Mouse (Mus musculus) ES-E14 (cell line): Measurements from ENCODE around the gene Cd180. TPM values are rescaled to one million over a fixed set of nuclear protein-coding genes. Genes with fewer than 3 reads are reported as not detected.

Experiments used
- DNase-seq: peaks from one replicate; pipeline ENCODE4 v3.0.0-alpha.2; 2013; ENCODE audit warnings: low read depth, low spot score
- H3K27ac ChIP-seq: 2 replicates; pipeline ENCODE4 v1.5.1; 2012; ENCODE audit warnings: low read depth, mild to moderate bottlenecking, low read length, moderate library complexity, mixed read lengths; ENCODE audit not compliant: poor library complexity, insufficient read depth, severe bottlenecking
- H3K36me3 ChIP-seq: 2 replicates; pipeline ENCODE4 v1.6.1; 2012; ENCODE audit warnings: mild to moderate bottlenecking, low read length, moderate library complexity, mixed read lengths; ENCODE audit not compliant: control insufficient read depth, poor library complexity, insufficient read depth, severe bottlenecking
- H3K4me1 ChIP-seq, 2 experiments: fragments of 150-350 bp in 1 of 2; sonication (generic) in 1 of 2; 2 replicates each; pipeline ENCODE4 v1.6.1; 2012; ENCODE audit warnings: low read length in 2 of 2, mild to moderate bottlenecking in 1 of 2, mixed read lengths in 1 of 2; ENCODE audit not compliant: control insufficient read depth in 2 of 2, insufficient read depth in 2 of 2, poor library complexity in 1 of 2
- H3K4me3 ChIP-seq, 2 experiments: fragments of 150-350 bp in 1 of 2; sonication (generic) in 1 of 2; 2 replicates each; pipeline ENCODE4 v1.5.1; 2012; ENCODE audit warnings: low read length in 2 of 2, low read depth in 1 of 2, mild to moderate bottlenecking in 1 of 2, mixed read lengths in 1 of 2; ENCODE audit not compliant: insufficient read depth in 1 of 2, poor library complexity in 1 of 2, severe bottlenecking in 1 of 2
- H3K9ac ChIP-seq: 2 replicates; pipeline ENCODE4 v1.6.1; 2012; ENCODE audit warnings: low read depth, mild to moderate bottlenecking, low read length, mixed read lengths; ENCODE audit not compliant: poor library complexity, insufficient read depth, severe bottlenecking
- H3K9me3 ChIP-seq: fragments of 150-350 bp; sonication (generic); 2 replicates; pipeline ENCODE4 v1.6.1; 2012; ENCODE audit warnings: low read depth, mild to moderate bottlenecking, low read length; ENCODE audit not compliant: control insufficient read depth, insufficient read depth
- CHD2 ChIP-seq: IDR thresholded peaks from 2 replicates; pipeline ENCODE4 v1.6.1; 2014; ENCODE audit warnings: mild to moderate bottlenecking, low read depth, low read length, inconsistent platforms
- HCFC1 ChIP-seq: IDR thresholded peaks from 2 replicates; pipeline ENCODE4 v1.6.1; 2012; ENCODE audit warnings: low read length, inconsistent platforms, borderline replicate concordance; ENCODE audit not compliant: insufficient read depth
- MAFK ChIP-seq: IDR thresholded peaks from 2 replicates; pipeline ENCODE4 v1.6.1; 2014; ENCODE audit warnings: mild to moderate bottlenecking, low read depth, low read length, inconsistent platforms; ENCODE audit not compliant: insufficient read depth
- ZC3H11A ChIP-seq: IDR thresholded peaks from 2 replicates; pipeline ENCODE4 v1.6.1; 2012; ENCODE audit warnings: low read depth, mild to moderate bottlenecking, inconsistent platforms, low read length, borderline replicate concordance
- ZNF384 ChIP-seq: IDR thresholded peaks from 2 replicates; pipeline ENCODE4 v1.6.1; 2012; ENCODE audit warnings: low read depth, low read length, inconsistent platforms
- in situ Hi-C, 2 experiments: fragments of 600-800 bp; cut with MboI; formaldehyde crosslinking; loops; one replicate each; pipeline ENCODE4 v1.15.1; 2025; ENCODE audit warnings: low sequenced_read_pairs in 2 of 2, inconsistent platforms in 1 of 2; ENCODE audit not compliant: unreplicated experiment in 2 of 2
- total RNA-seq: library from RNA; depleted of rRNA; stranded (reverse); fragments of 300-350 nt; gene quantifications from 2 replicates; pipeline ENCODE4 v1.2.3, GENCODE M21; 2012

The Cd180 gene
- total RNA-seq, 1 experiment: 0.13 TPM

DNA sequence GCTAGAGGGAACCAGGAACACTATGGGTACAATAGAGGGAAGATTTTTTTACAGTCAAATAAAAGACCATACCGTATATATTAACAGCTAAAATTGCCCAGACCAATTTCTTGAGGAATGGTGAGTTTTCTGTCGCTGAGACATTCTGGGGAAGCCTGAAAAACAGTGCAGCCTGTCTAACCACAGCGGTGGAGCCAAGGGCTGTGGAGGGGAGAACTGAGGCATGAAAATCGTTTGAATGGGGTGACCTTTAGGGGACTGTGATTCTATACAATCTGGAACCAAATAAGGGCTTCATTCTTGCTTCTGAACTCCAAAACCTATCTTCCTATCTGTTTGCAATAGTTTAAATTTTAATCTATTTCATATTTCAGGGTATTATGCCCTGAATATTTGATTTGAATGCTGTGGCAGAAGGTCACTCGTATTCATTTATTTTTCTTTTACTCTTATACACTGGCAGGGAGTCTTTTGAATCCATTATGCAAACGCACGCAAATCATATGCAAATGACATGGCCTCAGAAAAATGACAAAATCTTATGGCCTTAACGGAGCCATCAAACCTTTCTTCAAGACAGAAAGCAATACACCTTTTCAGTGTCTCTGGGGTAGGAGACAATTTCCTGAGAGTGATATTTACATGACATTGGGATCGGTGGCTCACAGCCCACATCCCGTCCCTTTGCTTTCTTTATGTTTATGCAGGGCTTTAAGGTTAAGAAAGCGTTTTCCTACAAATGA lies 1.8 kb upstream of the Cd180 start:
- in situ Hi-C loops: no loop called here
- no peak for DNase-seq
- peaks cover 6 to 9% of the 10 kb centered on the region in 2 experiments; a peak in 2 of 4 replicates for H3K4me1 ChIP-seq
- no peak overlapping the region for H3K27ac ChIP-seq
- TF ChIP-seq ZC3H11A: no peak
- no peak for TF ChIP-seq MAFK
- TF ChIP-seq CHD2: no peak
- TF ChIP-seq ZNF384: no peak
- TF ChIP-seq HCFC1: no peak
- no peak overlapping the region for H3K4me3 ChIP-seq
- no peak overlapping the region for H3K9ac ChIP-seq
- no peaks in the 10 kb centered on the region for H3K36me3 ChIP-seq
- H3K9me3 ChIP-seq: no peaks in the 10 kb centered on the region

DNA sequence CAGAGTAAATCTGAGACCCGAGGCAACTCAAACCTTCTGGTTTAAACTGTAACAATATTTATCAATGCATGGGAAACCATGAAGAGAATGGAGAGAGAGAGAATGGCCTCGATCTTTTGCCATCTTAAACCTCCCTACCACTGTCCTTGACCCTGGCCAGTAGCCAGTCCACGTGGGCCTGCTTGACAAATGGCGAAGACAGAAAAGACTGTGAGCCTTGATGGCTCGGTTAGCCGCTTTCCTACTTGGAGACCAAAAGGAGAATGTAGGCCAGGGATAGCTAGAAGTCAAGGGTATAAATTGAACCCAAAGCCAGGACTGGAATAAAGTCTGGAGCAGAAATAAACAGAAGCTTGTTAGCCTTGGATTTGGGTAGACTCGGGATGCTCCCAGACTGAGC lies 796 bp downstream of the Cd180 start:
- Histone ChIP-seq H3K4me1 (peaks cover 6 to 17% of the 10 kb centered on the region in 2 experiments; a peak in 3 of 4 replicates), H3K9ac (no peak overlapping the region), H3K36me3 (no peaks in the 10 kb centered on the region), H3K4me3 (no peak overlapping the region), H3K9me3 (no peaks in the 10 kb centered on the region), H3K27ac (no peak overlapping the region)
- in situ Hi-C loops: no loop called here
- no peak for DNase-seq
- TF ChIP-seq ZC3H11A (no peak), HCFC1 (no peak), CHD2 (no peak), MAFK (no peak)

GRCm38 (mm10) chr13:102695121-102695905 lies 2.0 kb downstream of the Cd180 start:
- no peaks in the 10 kb centered on the region for H3K9me3 ChIP-seq
- in situ Hi-C loops: no loop called here
- no peak overlapping the region for H3K9ac ChIP-seq
- TF ChIP-seq MAFK (no peak), HCFC1 (no peak), ZC3H11A (no peak), CHD2 (no peak), ZNF384 (no peak)
- H3K36me3 ChIP-seq: no peaks in the 10 kb centered on the region
- H3K4me3 ChIP-seq: no peak overlapping the region
- H3K4me1 ChIP-seq: peaks cover 6 to 19% of the 10 kb centered on the region in 2 experiments; a peak in 3 of 4 replicates
- DNase-seq: no peak
- H3K27ac ChIP-seq: no peak overlapping the region

GRCm38 (mm10) chr13:102698335-102698734 lies 5.0 kb downstream of the Cd180 start:
- Histone ChIP-seq H3K4me1 (peaks cover 0 to 10% of the 10 kb centered on the region in 2 experiments; a peak in 2 of 4 replicates), H3K36me3 (no peaks in the 10 kb centered on the region), H3K27ac (no peak overlapping the region; the same call in 1 of the 2 replicates), H3K9ac (no peak overlapping the region), H3K4me3 (peak overlapping the region; percentile 1 to 58; a peak in 3 of 4 replicates), H3K9me3 (no peaks in the 10 kb centered on the region)
- TF ChIP-seq HCFC1 (no peak), ZC3H11A (no peak), MAFK (no peak), ZNF384 (no peak), CHD2 (no peak)
- no peak for DNase-seq
- in situ Hi-C loops: no loop called here
